Mouse (Mus musculus): Measurements from ENCODE around the gene Tnrc6c.

- TF ChIP-seq EP300 (IDR thresholded peaks at IDR 0.05; ENCODE audit: insufficient read depth, low read depth, low read length) (no peak), CTCF (IDR thresholded peaks at IDR 0.05) (no peak)
Measured at GRCm38 (mm10) chr11:117678155-117678554, 24.1 kb downstream of the Tnrc6c start.

All from heart, adult 2 months (tissue).